Mouse (Mus musculus) lung, embryonic 14.5 days (tissue): ENCODE data around the gene Tmem147. TPM values are rescaled to one million over a fixed set of nuclear protein-coding genes. Genes with fewer than 3 reads are reported as not detected.

Source experiments
- ATAC-seq: fragments of 200-750 bp; cut with Nextera tagmentation; 2 replicates; pipeline ENCODE4 v1.8.0; 2017; ENCODE audit warnings: mild to moderate bottlenecking, moderate TSS enrichment, moderate library complexity; ENCODE audit not compliant: insufficient read depth
- DNase-seq: peaks from one replicate; pipeline ENCODE4 v3.0.0-alpha.2; 2015
- H3K27ac ChIP-seq: fragments of 300-500 bp; sonication (generic); 2 replicates; pipeline ENCODE4 v1.5.1; 2014; ENCODE audit warnings: low read depth, mild to moderate bottlenecking, moderate library complexity
- H3K27me3 ChIP-seq: fragments of 300-500 bp; sonication (generic); 2 replicates; pipeline ENCODE4 v1.6.1; 2014; ENCODE audit warnings: low read length, control low read depth; ENCODE audit not compliant: insufficient read depth
- H3K36me3 ChIP-seq: fragments of 300-500 bp; sonication (generic); 2 replicates; pipeline ENCODE4 v1.6.1; 2014; ENCODE audit warnings: control low read depth; ENCODE audit not compliant: insufficient read depth
- H3K4me1 ChIP-seq: fragments of 300-500 bp; sonication (generic); 2 replicates; pipeline ENCODE4 v1.6.1; 2014; ENCODE audit warnings: antibody characterized with exemption, control low read depth; ENCODE audit not compliant: insufficient read depth
- H3K4me2 ChIP-seq: fragments of 300-500 bp; sonication (generic); 2 replicates; pipeline ENCODE4 v1.6.1; 2014; ENCODE audit warnings: mild to moderate bottlenecking
- H3K4me3 ChIP-seq: fragments of 300-500 bp; sonication (generic); 2 replicates; pipeline ENCODE4 v1.5.1; 2014; ENCODE audit warnings: low read depth, low read length
- H3K9ac ChIP-seq: fragments of 300-500 bp; sonication (generic); 2 replicates; pipeline ENCODE4 v1.6.1; 2014
- H3K9me3 ChIP-seq: fragments of 300-500 bp; sonication (generic); 2 replicates; pipeline ENCODE4 v1.6.1; 2016; ENCODE audit warnings: low read depth, low read length, control low read depth
- CTCF ChIP-seq: IDR thresholded peaks from 2 replicates; pipeline ENCODE4 v1.5.1; 2016; ENCODE audit warnings: antibody characterized with exemption, low read depth
- WGBS: fragments of 180-500 bp; shearing (Covaris S2); extraction: QIAGEN DNeasy Blood & Tissue Kit; methylation state at CpG from one replicate; pipeline ENCODE4 v1.1.7; 2014; 5-methylcytosine and 5-hydroxymethylcytosine counted together
- polyA plus RNA-seq: library from polyadenylated mRNA; unstranded; fragments of >200 nt; fragmentation: Nextera tagmentation; extraction: Ambion mirVana; gene quantifications from 2 replicates; pipeline ENCODE4 v1.2.1, GENCODE M21; 2014

The Tmem147 gene
- polyA plus RNA-seq, 1 experiment from 2014 or later, result 179 TPM

- H3K4me1 ChIP-seq, result peaks cover 7% of the 10 kb centered on the region; the same call in 1 of the 2 replicates
- H3K36me3 ChIP-seq, result peaks cover 14% of the 10 kb centered on the region; the same call in 1 of the 2 replicates
- no peak for TF ChIP-seq CTCF
- 77% methylated on average over 6 of the region's 6 CpGs for WGBS
- peak overlapping the region; percentile 85 for H3K9ac ChIP-seq
- no peaks in the 10 kb centered on the region for H3K27me3 ChIP-seq
- ATAC-seq (no peak), DNase-seq (no peak)
- H3K4me2 ChIP-seq, result peak overlapping the region; percentile 89
- peak overlapping the region; percentile 83 for H3K4me3 ChIP-seq
- no peaks in the 10 kb centered on the region for H3K9me3 ChIP-seq
- H3K27ac ChIP-seq, result no peak overlapping the region
These were observed 1.1 kb downstream of the Tmem147 start for GRCm38 (mm10) chr7:30728214-30728613.

- Histone ChIP-seq H3K36me3 (peaks cover 9% of the 10 kb centered on the region; the same call in 1 of the 2 replicates), H3K9ac (no peak overlapping the region), H3K9me3 (no peaks in the 10 kb centered on the region), H3K27me3 (no peaks in the 10 kb centered on the region), H3K4me3 (no peak overlapping the region), H3K27ac (no peak overlapping the region), H3K4me1 (peaks cover 4% of the 10 kb centered on the region; the same call in 1 of the 2 replicates), H3K4me2 (no peak overlapping the region)
- no peak for TF ChIP-seq CTCF
- DNase-seq (peak; percentile 30), ATAC-seq (no peak)
- 63% methylated on average over 6 of the region's 6 CpGs for WGBS
These were observed 5.9 kb downstream of the Tmem147 start for GRCm38 (mm10) chr7:30723274-30723953.

- Histone ChIP-seq H3K36me3 (no peaks in the 10 kb centered on the region), H3K4me2 (no peak overlapping the region), H3K27me3 (peaks cover 15% of the 10 kb centered on the region; the same call in 1 of the 2 replicates), H3K9ac (no peak overlapping the region), H3K27ac (no peak overlapping the region), H3K4me3 (no peak overlapping the region), H3K9me3 (no peaks in the 10 kb centered on the region), H3K4me1 (peaks cover 4% of the 10 kb centered on the region; the same call in 1 of the 2 replicates)
- WGBS, result 79% methylated on average over 7 of the region's 7 CpGs
- ATAC-seq (no peak), DNase-seq (no peak)
- no peak for TF ChIP-seq CTCF
These were observed 8.1 kb downstream of the Tmem147 start for GRCm38 (mm10) chr7:30721286-30721685.

- Histone ChIP-seq H3K4me2 (no peak overlapping the region), H3K9ac (no peak overlapping the region), H3K4me3 (no peak overlapping the region), H3K4me1 (peaks cover 4% of the 10 kb centered on the region; the same call in 1 of the 2 replicates), H3K36me3 (no peaks in the 10 kb centered on the region), H3K27me3 (peaks cover 20% of the 10 kb centered on the region; the same call in 1 of the 2 replicates), H3K9me3 (no peaks in the 10 kb centered on the region), H3K27ac (no peak overlapping the region)
- no peak for TF ChIP-seq CTCF
- 92% methylated on average over 5 of the region's 5 CpGs for WGBS
- no peak for DNase-seq
- ATAC-seq, result no peak
These were observed 9.7 kb downstream of the Tmem147 start for GRCm38 (mm10) chr7:30719669-30720068.

- no peak for DNase-seq
- WGBS, result 11% methylated on average over 14 of the region's 14 CpGs
- Histone ChIP-seq H3K4me2 (peak overlapping the region; percentile 62), H3K4me3 (peak overlapping the region; percentile 30), H3K36me3 (no peaks in the 10 kb centered on the region), H3K27me3 (peaks cover 20% of the 10 kb centered on the region; the same call in 1 of the 2 replicates), H3K9me3 (no peaks in the 10 kb centered on the region), H3K4me1 (peaks cover 4% of the 10 kb centered on the region; the same call in 1 of the 2 replicates), H3K27ac (no peak overlapping the region), H3K9ac (no peak overlapping the region)
- TF ChIP-seq CTCF, result no peak
- no peak for ATAC-seq
These were observed 11.7 kb downstream of the Tmem147 start for GRCm38 (mm10) chr7:30717716-30718046.

- no peaks in the 10 kb centered on the region for H3K36me3 ChIP-seq
- H3K4me3 ChIP-seq, result peak overlapping the region; percentile 30
- peaks cover 20% of the 10 kb centered on the region; the same call in 1 of the 2 replicates for H3K27me3 ChIP-seq
- no peak for TF ChIP-seq CTCF
- WGBS, result 3% methylated on average over 43 of the region's 43 CpGs
- DNase-seq (peak; percentile 84), ATAC-seq (peak; percentile 95)
- H3K4me1 ChIP-seq, result peaks cover 4% of the 10 kb centered on the region; the same call in 1 of the 2 replicates
- H3K9me3 ChIP-seq, result no peaks in the 10 kb centered on the region
- H3K27ac ChIP-seq, result no peak overlapping the region
- H3K9ac ChIP-seq, result no peak overlapping the region; the same call in 1 of the 2 replicates
- H3K4me2 ChIP-seq, result peak overlapping the region; percentile 62
These were observed 12.2 kb downstream of the Tmem147 start for GRCm38 (mm10) chr7:30717006-30717715.

- Histone ChIP-seq H3K4me1 (no peaks in the 10 kb centered on the region), H3K4me3 (no peak within 1 kb of the TSS), H3K9ac (no peak within 1 kb of the TSS), H3K4me2 (no peak within 1 kb of the TSS), H3K27me3 (peaks cover 8% of the 10 kb centered on the region; the same call in 1 of the 2 replicates), H3K9me3 (no peaks in the 10 kb centered on the region), H3K27ac (no peak within 1 kb of the TSS), H3K36me3 (no peaks in the 10 kb centered on the region)
- ATAC-seq (no peak), DNase-seq (no peak)
- WGBS, result 76% methylated on average over 3 of the region's 3 CpGs
- TF ChIP-seq CTCF, result no peak
These were observed 17.4 kb downstream of the Tmem147 start, which contains the start of gene Atp4a for GRCm38 (mm10) chr7:30711942-30712341. Atp4a (plus strand) TSS chr7:30712209.
